Mouse (Mus musculus): Measurements from ENCODE around the gene 1700001J03Rik. TPM values are rescaled to one million over a fixed set of nuclear protein-coding genes. Genes with fewer than 3 reads are reported as not detected.
"Not testable (repeated sequence)": the region's sequence is repeated elsewhere in the genome, so short reads cannot be mapped to it uniquely, and the experiment has no call there.

Gene 1700001J03Rik
- polyA plus RNA-seq (2015; fragmentation: Nextera tagmentation; extraction: Ambion mirVana), result not detected in 2 replicates

- H3K4me3 ChIP-seq (ENCODE audit: low read depth, low read length); H3K36me3 ChIP-seq (replicated peaks; ENCODE audit: insufficient read depth, low read length); H3K4me2 ChIP-seq (ENCODE audit: low read depth, low read length); DNase-seq; H3K27me3 ChIP-seq (ENCODE audit: insufficient read depth, low read length); H3K9ac ChIP-seq (replicated peaks); H3K27ac ChIP-seq (ENCODE audit: low read depth); H3K9me3 ChIP-seq (ENCODE audit: low read length); H3K4me1 ChIP-seq (ENCODE audit: insufficient read depth); ATAC-seq: not testable (repeated sequence)
- WGBS (ENCODE audit: insufficient replicate concordance), result 72% methylated on average over 4 of the region's 4 CpGs
These were observed at the start of gene 1700001J03Rik for GRCm38 (mm10) chr5:146185204-146185603. Gene 1700001J03Rik, minus strand, starts transcription at chr5:146185304.

- Histone ChIP-seq H3K27me3 (ENCODE audit: insufficient read depth, low read length) (no peaks in the 10 kb centered on the region), H3K9me3 (ENCODE audit: low read length) (no peaks in the 10 kb centered on the region), H3K9ac (replicated peaks) (no peak overlapping the region), H3K4me3 (ENCODE audit: low read depth, low read length) (peak overlapping the region; percentile 25), H3K4me1 (ENCODE audit: insufficient read depth) (peaks cover 41% of the 10 kb centered on the region), H3K27ac (ENCODE audit: low read depth) (no peak overlapping the region), H3K4me2 (ENCODE audit: low read depth, low read length) (peak overlapping the region; percentile 62), H3K36me3 (replicated peaks; ENCODE audit: insufficient read depth, low read length) (peaks cover 9% of the 10 kb centered on the region)
- WGBS (ENCODE audit: insufficient replicate concordance), result 40% methylated on average over 1 of the region's 1 CpGs
- no peak for DNase-seq
- no peak for ATAC-seq
- TF ChIP-seq EP300 (IDR thresholded peaks at IDR 0.05; ENCODE audit: low read depth) (no peak; the same call in 1 of the 2 replicates), CTCF (IDR thresholded peaks at IDR 0.05; ENCODE audit: low read depth) (no peak)
These were observed 49.2 kb upstream of the 1700001J03Rik start for GRCm38 (mm10) chr5:146234336-146234735.

- TF ChIP-seq EP300 (IDR thresholded peaks at IDR 0.05; ENCODE audit: low read depth), result no peak
- TF ChIP-seq CTCF (IDR thresholded peaks at IDR 0.05; ENCODE audit: low read depth), result no peak
- Histone ChIP-seq H3K4me2 (ENCODE audit: low read depth, low read length) (peak overlapping the region; percentile 97), H3K9ac (replicated peaks) (peak overlapping the region; percentile 87), H3K4me1 (ENCODE audit: insufficient read depth) (peaks cover 30% of the 10 kb centered on the region), H3K27ac (ENCODE audit: low read depth) (0 out of 2 replicates have a peak overlapping the region, but pooled peaks have one; percentile 13), H3K9me3 (ENCODE audit: low read length) (no peaks in the 10 kb centered on the region), H3K27me3 (ENCODE audit: insufficient read depth, low read length) (no peaks in the 10 kb centered on the region), H3K4me3 (ENCODE audit: low read depth, low read length) (peak overlapping the region; percentile 84), H3K36me3 (replicated peaks; ENCODE audit: insufficient read depth, low read length) (peaks cover 8% of the 10 kb centered on the region)
- 44% methylated on average over 11 of the region's 11 CpGs for WGBS (ENCODE audit: insufficient replicate concordance)
- ATAC-seq (no peak), DNase-seq (no peak)
These were observed 47.7 kb upstream of the 1700001J03Rik start for GRCm38 (mm10) chr5:146232816-146233215.

GRCm38 (mm10) chr5:146232056-146232675 is 47.1 kb upstream of the 1700001J03Rik start:
- DNase-seq (no peak), ATAC-seq (no peak)
- Histone ChIP-seq H3K27ac (ENCODE audit: low read depth) (peak overlapping the region; percentile 95), H3K36me3 (replicated peaks; ENCODE audit: insufficient read depth, low read length) (peaks cover 6% of the 10 kb centered on the region), H3K4me1 (ENCODE audit: insufficient read depth) (peaks cover 30% of the 10 kb centered on the region), H3K27me3 (ENCODE audit: insufficient read depth, low read length) (no peaks in the 10 kb centered on the region), H3K4me3 (ENCODE audit: low read depth, low read length) (peak overlapping the region; percentile 84), H3K9me3 (ENCODE audit: low read length) (no peaks in the 10 kb centered on the region), H3K9ac (replicated peaks) (peak overlapping the region; percentile 87), H3K4me2 (ENCODE audit: low read depth, low read length) (peak overlapping the region; percentile 97)
- TF ChIP-seq CTCF (IDR thresholded peaks at IDR 0.05; ENCODE audit: low read depth), result no peak
- TF ChIP-seq EP300 (IDR thresholded peaks at IDR 0.05; ENCODE audit: low read depth), result no peak
- 26% methylated on average over 6 of the region's 6 CpGs for WGBS (ENCODE audit: insufficient replicate concordance)

- H3K36me3 ChIP-seq (replicated peaks; ENCODE audit: insufficient read depth, low read length), result peaks cover 6% of the 10 kb centered on the region
- TF ChIP-seq EP300 (IDR thresholded peaks at IDR 0.05; ENCODE audit: low read depth) (no peak), CTCF (IDR thresholded peaks at IDR 0.05; ENCODE audit: low read depth) (no peak)
- no peaks in the 10 kb centered on the region for H3K9me3 ChIP-seq (ENCODE audit: low read length)
- H3K9ac ChIP-seq (replicated peaks), result peak overlapping the region; percentile 87
- no peak; the same call in 1 of the 2 replicates for ATAC-seq
- H3K4me1 ChIP-seq (ENCODE audit: insufficient read depth), result peaks cover 28% of the 10 kb centered on the region
- no peaks in the 10 kb centered on the region for H3K27me3 ChIP-seq (ENCODE audit: insufficient read depth, low read length)
- WGBS (ENCODE audit: insufficient replicate concordance), result 0% methylated on average over 19 of the region's 19 CpGs
- DNase-seq, result no peak
- H3K4me2 ChIP-seq (ENCODE audit: low read depth, low read length), result peak overlapping the region; percentile 97
- H3K4me3 ChIP-seq (ENCODE audit: low read depth, low read length), result peak overlapping the region; percentile 84
- H3K27ac ChIP-seq (ENCODE audit: low read depth), result peak overlapping the region; percentile 95
These were observed 46.5 kb upstream of the 1700001J03Rik start for GRCm38 (mm10) chr5:146231655-146231996.

- peak within 1 kb of the TSS; percentile 97 for H3K4me2 ChIP-seq (ENCODE audit: low read depth, low read length)
- H3K27ac ChIP-seq (ENCODE audit: low read depth), result peak within 1 kb of the TSS; percentile 95
- TF ChIP-seq CTCF (IDR thresholded peaks at IDR 0.05; ENCODE audit: low read depth) (no peak), EP300 (IDR thresholded peaks at IDR 0.05; ENCODE audit: low read depth) (no peak)
- no peaks in the 10 kb centered on the region for H3K27me3 ChIP-seq (ENCODE audit: insufficient read depth, low read length)
- under 1% methylated on average over 84 of the region's 102 CpGs for WGBS (ENCODE audit: insufficient replicate concordance)
- H3K4me1 ChIP-seq (ENCODE audit: insufficient read depth), result peaks cover 22% of the 10 kb centered on the region
- H3K9ac ChIP-seq (replicated peaks), result peak within 1 kb of the TSS; percentile 87
- DNase-seq (peak; percentile 95), ATAC-seq (peak; percentile 93)
- H3K4me3 ChIP-seq (ENCODE audit: low read depth, low read length), result peak within 1 kb of the TSS; percentile 84
- H3K9me3 ChIP-seq (ENCODE audit: low read length), result no peaks in the 10 kb centered on the region
- H3K36me3 ChIP-seq (replicated peaks; ENCODE audit: insufficient read depth, low read length), result peaks cover 6% of the 10 kb centered on the region
These were observed 46.0 kb upstream of the 1700001J03Rik start, which contains the start of gene Cdk8 for GRCm38 (mm10) chr5:146230864-146231654. Gene Cdk8, plus strand, starts transcription at chr5:146231230.

All from liver, postnatal 0 days (tissue).